Mouse (Mus musculus) left cerebral cortex, adult 18-20 months (tissue): ENCODE results near the gene Apobec4. TPM values are rescaled to one million over a fixed set of nuclear protein-coding genes. Genes with fewer than 3 reads are reported as not detected.

Experiments used
- DNase-seq, 2 experiments: peaks; one replicate each; pipeline ENCODE4 v3.0.0; 2021 to 2022; ENCODE audit warnings: low spot score in 2 of 2, mixed read lengths in 1 of 2
- total RNA-seq, 2 experiments: library from RNA; stranded (reverse); gene quantifications; 2 replicates each; pipeline ENCODE4 v1.2.3; 2021

The Apobec4 gene
- total RNA-seq, 2 experiments from 2014 or later: not detected

DNA sequence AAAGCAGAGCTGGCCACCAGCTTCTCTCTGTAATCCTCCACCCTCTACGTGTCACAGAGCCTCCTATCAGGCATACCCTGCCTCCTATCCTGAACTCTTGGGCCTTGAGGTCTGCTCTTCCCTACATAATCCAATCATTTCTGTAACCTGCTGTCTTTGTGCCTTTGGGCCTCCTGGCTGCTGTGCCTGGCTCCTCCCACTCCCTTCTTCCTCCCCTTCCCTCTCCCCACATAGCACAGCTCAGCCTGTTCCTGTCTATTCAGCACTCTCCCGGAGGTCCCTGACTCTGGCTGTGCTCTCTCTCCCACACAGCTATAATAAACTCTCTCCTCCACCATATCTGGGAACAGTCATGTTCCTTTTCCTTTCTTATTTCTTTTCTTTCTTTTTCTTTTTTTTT lies 49.5 kb downstream of the Apobec4 start, which contains the start of gene Ncf2:
Gene Ncf2, plus strand, starts transcription at position 298 of the 400 bp plus-strand sequence.
- DNase-seq: no peak

DNA sequence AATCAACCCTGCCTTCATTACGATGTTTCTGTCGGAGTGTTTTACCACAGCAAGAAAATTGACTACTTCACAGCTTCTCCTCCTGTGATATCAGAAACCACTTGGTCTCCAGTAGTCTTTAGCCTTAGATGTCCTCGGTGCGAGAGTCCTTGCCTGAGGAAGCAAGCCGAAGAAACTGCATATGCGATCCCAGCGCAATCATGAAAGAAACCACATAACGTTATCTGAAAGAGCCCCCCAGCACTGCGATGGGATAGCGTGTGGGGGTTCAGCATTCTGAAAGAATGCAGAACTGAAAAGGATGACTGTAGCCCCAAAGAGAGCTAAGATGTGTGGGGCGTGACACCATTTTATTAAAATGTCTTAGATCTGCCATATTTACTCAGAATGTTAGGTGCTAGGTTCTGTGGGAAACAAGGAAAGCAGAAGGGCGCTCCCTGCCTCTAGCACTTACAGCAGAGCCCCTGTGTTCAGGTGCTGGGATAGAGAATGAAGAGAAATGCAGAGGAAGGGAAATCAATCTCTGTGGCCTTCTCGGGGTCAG lies 50.4 kb downstream of the Apobec4 start:
- no peak for DNase-seq

DNA sequence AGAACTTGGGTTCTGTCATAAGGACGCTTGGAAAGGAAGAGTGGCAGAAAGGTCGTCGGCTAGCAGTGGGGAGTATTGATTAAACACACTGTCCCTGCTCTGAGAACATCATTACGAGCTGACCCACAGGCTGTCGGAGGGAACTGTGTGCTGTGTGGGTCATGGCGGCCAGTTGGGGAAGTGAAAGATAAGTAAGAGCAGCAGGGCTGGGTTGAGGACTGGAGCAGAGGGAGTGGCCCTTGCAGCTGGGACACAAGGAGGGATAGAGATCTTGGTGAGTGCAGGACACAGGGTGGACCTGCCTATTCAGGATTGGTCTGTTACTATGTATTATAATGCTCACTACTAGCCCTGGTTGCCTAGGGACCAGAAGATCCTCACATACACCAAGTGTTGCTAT lies 54.6 kb downstream of the Apobec4 start:
- DNase-seq: no peak

Other genes with a start within 250 kb of the Apobec4 start
- 100 to 1,000 TPM; 111 to 116 TPM for gene Rgl1, start 15.8 kb downstream of the Apobec4 start, total RNA-seq
- 10 to 100 TPM; 81.0 to 95.0 TPM for gene Arpc5, start 16.0 kb downstream of the Apobec4 start, total RNA-seq
- 1 to 10 TPM; 2.4 to 5.0 TPM for gene Ncf2, start 49.6 kb downstream of the Apobec4 start, total RNA-seq
- gene Smg7, start 152.1 kb downstream of the Apobec4 start, total RNA-seq: 10 to 100 TPM; 94.9 to 99.6 TPM
- 100 to 1,000 TPM; 170 to 172 TPM for gene Nmnat2, start 204.4 kb downstream of the Apobec4 start, total RNA-seq